Mouse (Mus musculus) liver, adult 2 months (tissue): ENCODE results near the gene Dyrk3. TPM values are rescaled to one million over a fixed set of nuclear protein-coding genes. Genes with fewer than 3 reads are reported as not detected.

Experiments used
- DNase-seq: peaks from one replicate; pipeline ENCODE4 v3.0.0-alpha.2; 2011; ENCODE audit warnings: low read depth, low spot score; ENCODE audit errors: extremely low read depth
- H3K27ac ChIP-seq: fragments of 200-500 bp; replicated peaks from 2 replicates; pipeline ENCODE4 v1.5.1; 2012; ENCODE audit warnings: low read depth, mild to moderate bottlenecking, control low read depth, inconsistent platforms, low read length; ENCODE audit not compliant: insufficient read depth
- H3K27me3 ChIP-seq: fragments of 200-500 bp; 2 replicates; pipeline ENCODE4 v1.6.1; 2012; ENCODE audit warnings: mild to moderate bottlenecking, moderate library complexity, low read length, inconsistent platforms; ENCODE audit not compliant: control insufficient read depth, insufficient read depth
- H3K36me3 ChIP-seq: fragments of 200-500 bp; 2 replicates; pipeline ENCODE4 v1.6.1; 2012; ENCODE audit warnings: low read length, inconsistent platforms; ENCODE audit not compliant: control insufficient read depth, insufficient read depth
- H3K4me1 ChIP-seq: fragments of 200-500 bp; 2 replicates; pipeline ENCODE4 v1.6.1; 2011; ENCODE audit warnings: low read length; ENCODE audit not compliant: control insufficient read depth, insufficient read depth
- H3K4me3 ChIP-seq: fragments of 200-500 bp; 2 replicates; pipeline ENCODE4 v1.5.1; 2011; ENCODE audit warnings: low read depth, mild to moderate bottlenecking, control low read depth, low read length, moderate library complexity; ENCODE audit not compliant: insufficient read depth
- H3K79me2 ChIP-seq: fragments of 200-500 bp; 2 replicates; pipeline ENCODE4 v1.6.1; 2012; ENCODE audit warnings: inconsistent platforms, mild to moderate bottlenecking, low read length, moderate library complexity; ENCODE audit not compliant: control insufficient read depth, insufficient read depth
- H3K9ac ChIP-seq: fragments of 200-500 bp; 2 replicates; pipeline ENCODE4 v1.6.1; 2012; ENCODE audit warnings: low read depth, mild to moderate bottlenecking, control low read depth, inconsistent platforms, low read length
- CTCF ChIP-seq: fragments of 200-500 bp; IDR thresholded peaks from 2 replicates; pipeline ENCODE4 v1.5.1; 2011; ENCODE audit warnings: low read depth, low read length, control low read depth
- POLR2A ChIP-seq: fragments of 200-500 bp; IDR thresholded peaks from 2 replicates; pipeline ENCODE4 v1.6.1; 2011; ENCODE audit warnings: low read length, control low read depth; ENCODE audit not compliant: insufficient read depth; ENCODE audit errors: extremely low read depth
- WGBS: fragments of 180-500 bp; shearing (Covaris S2); methylation state at CpG from one replicate; pipeline ENCODE4 v1.1.7; 2018; 5-methylcytosine and 5-hydroxymethylcytosine counted together
- polyA plus RNA-seq: library from polyadenylated mRNA; depleted of rRNA; stranded (reverse); fragments of >200 nt; gene quantifications from 2 replicates; pipeline ENCODE4 v1.2.3, GENCODE M21; 2012
- total RNA-seq: library from RNA; depleted of rRNA; stranded (reverse); fragments of >200 nt; gene quantifications from 2 replicates; pipeline ENCODE4 v1.2.3, GENCODE M21; 2014

Dyrk3 gene
- total and polyA plus RNA-seq, 2 experiments = 0.50 to 1.3 TPM

DNA sequence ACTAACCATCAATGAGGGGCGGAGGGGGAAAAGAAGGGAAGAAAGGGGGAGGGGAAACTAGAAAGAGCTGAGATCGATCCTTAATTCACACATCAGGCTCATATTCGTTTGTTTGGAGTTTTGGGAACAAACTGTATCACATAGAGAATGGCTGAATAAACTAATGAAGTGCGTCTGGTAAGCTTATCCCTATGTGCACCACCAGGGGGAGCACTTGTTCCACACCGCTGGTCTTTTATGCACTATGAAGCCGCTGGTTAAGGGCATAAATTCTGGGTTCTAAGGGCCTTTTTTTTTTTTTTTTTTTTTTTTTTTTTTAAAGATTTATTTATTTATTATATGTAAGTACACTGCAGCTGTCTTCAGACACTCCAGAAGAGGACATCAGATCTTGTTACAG lies 22.2 kb downstream of the Dyrk3 start:
- no peaks in the 10 kb centered on the region; the same call in 1 of the 2 replicates for H3K4me1 ChIP-seq
- no peaks in the 10 kb centered on the region for H3K36me3 ChIP-seq
- no peaks in the 10 kb centered on the region for H3K27me3 ChIP-seq
- 10% methylated on average over 6 of the region's 6 CpGs for WGBS
- TF ChIP-seq CTCF (peak; percentile 74; the same call in 1 of the 2 replicates), POLR2A (no peak)
- no peak overlapping the region for H3K4me3 ChIP-seq
- H3K79me2 ChIP-seq = no peaks in the 10 kb centered on the region
- peak; percentile 54 for DNase-seq
- H3K9ac ChIP-seq = no peak overlapping the region
- no peak overlapping the region for H3K27ac ChIP-seq

DNA sequence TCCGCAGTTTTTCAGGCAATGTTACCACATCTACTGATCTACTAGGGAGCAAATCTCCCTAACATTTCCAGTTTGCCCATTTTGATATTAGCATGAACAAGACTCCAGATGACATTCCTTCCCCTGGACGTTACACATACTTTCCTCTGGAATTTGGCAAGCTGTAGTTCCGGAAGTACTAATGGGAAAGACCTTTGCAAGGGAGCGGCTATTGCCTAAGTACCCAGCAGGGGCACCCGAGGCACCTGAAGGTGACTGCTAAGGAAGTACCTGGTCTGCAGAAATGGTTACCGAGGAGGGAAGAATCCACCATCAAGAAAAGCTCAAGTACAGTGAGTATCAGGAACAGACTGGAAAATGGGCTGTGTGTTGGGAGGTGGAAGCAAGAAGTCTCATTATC lies 25.6 kb downstream of the Dyrk3 start:
- Histone ChIP-seq H3K79me2 (no peaks in the 10 kb centered on the region), H3K36me3 (no peaks in the 10 kb centered on the region), H3K27me3 (no peaks in the 10 kb centered on the region), H3K27ac (no peak overlapping the region), H3K4me1 (0 out of 2 replicates have a peak, but pooled peaks cover 1% of the 10 kb centered on the region), H3K4me3 (no peak overlapping the region), H3K9ac (no peak overlapping the region)
- DNase-seq = no peak
- WGBS = 41% methylated on average over 6 of the region's 6 CpGs
- TF ChIP-seq CTCF (peak; percentile 5; the same call in 1 of the 2 replicates), POLR2A (no peak)

DNA sequence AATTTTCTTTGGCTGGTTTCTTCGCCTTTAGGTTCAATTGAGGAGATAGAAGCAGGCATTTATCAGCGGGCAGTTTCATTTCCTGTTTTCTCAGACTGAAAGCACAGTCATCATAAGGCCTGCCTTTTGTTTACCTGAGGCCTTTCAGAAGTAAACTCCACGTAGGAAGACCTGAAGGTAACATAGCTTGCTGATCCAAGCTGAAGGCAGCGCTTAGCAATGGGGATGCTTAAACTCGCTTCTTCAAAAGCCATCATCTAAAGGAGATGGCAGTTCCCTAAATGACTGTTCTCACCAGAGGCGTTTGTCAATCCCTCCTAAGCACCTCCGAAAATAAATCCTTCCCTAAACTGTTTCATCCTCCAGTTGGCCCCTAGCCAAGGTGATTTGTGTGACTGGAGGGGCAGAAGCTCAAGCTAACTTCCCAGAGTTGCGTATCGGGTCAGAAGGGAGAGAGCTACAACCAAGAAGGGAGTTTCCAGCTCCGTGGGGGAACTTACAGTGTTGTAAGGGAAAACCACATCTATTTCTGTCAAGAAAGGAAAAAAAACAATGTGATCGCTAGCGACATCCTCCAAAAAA lies 27.5 kb downstream of the Dyrk3 start:
- H3K27ac ChIP-seq = peak overlapping the region; percentile 4; the same call in 1 of the 2 replicates
- TF ChIP-seq CTCF = no peak
- TF ChIP-seq POLR2A = no peak
- 78% methylated on average over 12 of the region's 12 CpGs for WGBS
- no peaks in the 10 kb centered on the region for H3K36me3 ChIP-seq
- peak; percentile 39 for DNase-seq
- H3K27me3 ChIP-seq = no peaks in the 10 kb centered on the region
- H3K9ac ChIP-seq = no peak overlapping the region
- H3K4me3 ChIP-seq = no peak overlapping the region
- H3K79me2 ChIP-seq = no peaks in the 10 kb centered on the region
- 0 out of 2 replicates have a peak, but pooled peaks cover 1% of the 10 kb centered on the region for H3K4me1 ChIP-seq

DNA sequence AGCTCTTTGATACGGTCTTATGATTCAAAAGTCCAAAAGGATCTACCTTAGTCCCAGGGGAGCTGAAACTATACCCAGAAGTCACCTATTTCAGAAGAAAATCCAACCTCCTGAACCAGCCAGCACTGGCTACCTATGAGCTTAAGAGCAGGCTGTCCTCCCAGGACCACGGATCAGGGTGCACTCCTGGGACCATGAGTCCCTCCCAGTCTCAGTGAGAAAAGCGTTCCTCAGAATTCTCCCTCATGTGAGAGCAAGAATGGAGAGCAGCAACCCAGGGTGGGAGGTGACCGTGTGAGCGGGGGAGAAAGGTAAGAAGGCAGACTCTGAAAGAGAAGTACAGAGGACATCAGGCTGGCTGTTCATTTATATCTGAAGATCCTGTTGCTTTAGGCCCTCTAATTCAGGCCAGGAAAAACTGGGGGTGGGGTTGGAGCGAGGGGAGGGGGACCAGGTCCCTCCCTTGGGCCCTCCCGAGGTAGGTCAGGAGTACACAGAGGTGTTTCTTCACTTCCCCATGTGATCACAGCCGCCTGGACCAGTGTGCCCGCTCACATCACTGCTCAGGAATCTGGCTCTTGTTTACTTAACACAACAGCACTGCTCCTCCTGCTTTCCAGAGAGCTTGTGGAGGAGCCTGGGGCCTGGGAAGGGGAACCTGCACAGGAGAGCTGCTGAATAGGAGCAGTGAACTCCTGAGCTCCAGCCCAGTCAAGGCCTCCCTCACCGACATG lies 30.4 kb downstream of the Dyrk3 start:
- no peak for DNase-seq
- TF ChIP-seq POLR2A (no peak), CTCF (no peak)
- no peaks in the 10 kb centered on the region for H3K27me3 ChIP-seq
- no peaks in the 10 kb centered on the region for H3K36me3 ChIP-seq
- 0 out of 2 replicates have a peak, but pooled peaks cover 1% of the 10 kb centered on the region for H3K4me1 ChIP-seq
- no peaks in the 10 kb centered on the region for H3K79me2 ChIP-seq
- H3K27ac ChIP-seq = no peak overlapping the region
- no peak overlapping the region for H3K4me3 ChIP-seq
- H3K9ac ChIP-seq = no peak overlapping the region
- WGBS = 56% methylated on average over 10 of the region's 10 CpGs

DNA sequence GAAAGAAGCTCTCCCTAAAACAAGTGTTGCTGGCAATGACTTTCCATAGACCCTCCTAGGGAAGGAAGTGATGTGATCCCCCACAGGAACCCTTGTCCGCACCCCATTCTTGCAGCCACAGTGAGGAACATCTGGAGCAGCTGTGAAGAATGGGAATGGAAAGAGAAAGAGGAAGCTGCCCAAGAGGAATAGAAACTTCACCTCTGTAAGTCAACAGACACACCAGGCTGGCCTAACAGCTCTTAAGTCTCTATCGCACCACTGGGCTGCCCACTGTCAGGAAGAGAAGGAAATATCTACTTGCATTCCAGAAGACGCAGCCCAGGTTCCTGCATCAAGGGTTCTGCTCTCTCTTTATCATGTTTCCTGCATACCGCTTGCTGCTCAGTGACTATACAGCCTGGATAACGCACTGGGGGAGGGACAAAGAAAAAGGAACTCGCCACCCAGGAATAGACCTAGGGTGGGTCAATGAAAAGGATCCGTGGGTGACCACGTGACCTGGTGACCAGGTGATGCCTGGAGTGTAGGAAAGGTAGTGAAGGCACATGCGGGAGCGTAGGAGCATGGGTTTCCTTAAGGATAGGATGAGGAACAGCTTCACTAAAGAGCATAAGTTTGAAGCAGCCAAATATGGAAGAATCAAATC lies 34.2 kb downstream of the Dyrk3 start:
- H3K4me3 ChIP-seq = no peak overlapping the region
- H3K27ac ChIP-seq = peak overlapping the region; percentile 42
- no peaks in the 10 kb centered on the region for H3K36me3 ChIP-seq
- no peaks in the 10 kb centered on the region for H3K79me2 ChIP-seq
- no peaks in the 10 kb centered on the region for H3K27me3 ChIP-seq
- TF ChIP-seq CTCF (no peak), POLR2A (no peak)
- H3K9ac ChIP-seq = no peak overlapping the region
- H3K4me1 ChIP-seq = no peaks in the 10 kb centered on the region
- no peak for DNase-seq
- 79% methylated on average over 10 of the region's 10 CpGs for WGBS
